Mouse (Mus musculus) B cell, adult 2 months (primary cell): ENCODE results near the gene Rs1.
"Not testable (repeated sequence)": the region's sequence is repeated elsewhere in the genome, so short reads cannot be mapped to it uniquely, and the experiment has no call there.

Experiments used
- DNase-seq, 2 experiments: peaks; one replicate each; pipeline ENCODE4 v3.0.0; 2022

The Rs1 gene

GRCm38 (mm10) chrX:160767713-160768112, at the start of gene Rs1:
Gene Rs1, plus strand, starts transcription at chrX:160768013.
- DNase-seq, result no peak

GRCm38 (mm10) chrX:160735650-160736049, 32.2 kb upstream of the Rs1 start, which contains the start of gene Ppef1:
Gene Ppef1, minus strand, starts transcription at chrX:160735765.
- no peak for DNase-seq

- no peak for DNase-seq
Measured at GRCm38 (mm10) chrX:160745399-160745798, 22.4 kb upstream of the Rs1 start.

GRCm38 (mm10) chrX:160748653-160749052, 19.2 kb upstream of the Rs1 start:
- DNase-seq, result no peak

- no peak for DNase-seq
Measured at GRCm38 (mm10) chrX:160750808-160751207, 17.0 kb upstream of the Rs1 start.

GRCm38 (mm10) chrX:160765389-160766232, 2.2 kb upstream of the Rs1 start:
- DNase-seq, result peak; percentile 94 to 95

- no peak for DNase-seq
Measured at GRCm38 (mm10) chrX:160766233-160766616, 1.6 kb upstream of the Rs1 start.

GRCm38 (mm10) chrX:160769622-160770021, 1.8 kb downstream of the Rs1 start:
- DNase-seq, result not testable (repeated sequence)

GRCm38 (mm10) chrX:160773033-160773432, 5.2 kb downstream of the Rs1 start:
- DNase-seq, result no peak

GRCm38 (mm10) chrX:160782276-160782675, 14.5 kb downstream of the Rs1 start:
- DNase-seq, result no peak

- DNase-seq, result no peak
Measured at GRCm38 (mm10) chrX:160794920-160795319, 27.1 kb downstream of the Rs1 start.

- no peak for DNase-seq
Measured at GRCm38 (mm10) chrX:160804409-160805150, 36.8 kb downstream of the Rs1 start.

- no peak for DNase-seq
Measured at GRCm38 (mm10) chrX:160808226-160808625, 40.4 kb downstream of the Rs1 start.
